Mouse (Mus musculus) midbrain, embryonic 14.5 days (tissue): ENCODE data around the gene Mkrn2. TPM values are rescaled to one million over a fixed set of nuclear protein-coding genes. Genes with fewer than 3 reads are reported as not detected.
"Not testable (repeated sequence)": the region's sequence is repeated elsewhere in the genome, so short reads cannot be mapped to it uniquely, and the experiment has no call there.

Experiments
- ATAC-seq: fragments of 200-750 bp; cut with Nextera tagmentation; 2 replicates; pipeline ENCODE4 v1.8.0; 2017; ENCODE audit warnings: moderate number of reproducible peaks, moderate library complexity; ENCODE audit not compliant: low FRiP score, low TSS enrichment
- DNase-seq: peaks from one replicate; pipeline ENCODE4 v3.0.0-alpha.2; 2015
- H3K27ac ChIP-seq: fragments of 300-500 bp; sonication (generic); replicated peaks from 2 replicates; pipeline ENCODE4 v1.5.1; 2014; ENCODE audit warnings: mild to moderate bottlenecking, low read depth, low read length, moderate library complexity
- H3K27me3 ChIP-seq: fragments of 300-500 bp; sonication (generic); 2 replicates; pipeline ENCODE4 v1.6.1; 2014; ENCODE audit warnings: low read length, control low read depth, mixed read lengths; ENCODE audit not compliant: control insufficient read depth, insufficient read depth
- H3K36me3 ChIP-seq: fragments of 300-500 bp; sonication (generic); 2 replicates; pipeline ENCODE4 v1.6.1; 2014; ENCODE audit warnings: low read length, control low read depth; ENCODE audit not compliant: control insufficient read depth, insufficient read depth
- H3K4me1 ChIP-seq: fragments of 300-500 bp; sonication (generic); 2 replicates; pipeline ENCODE4 v1.6.1; 2014; ENCODE audit warnings: mild to moderate bottlenecking, antibody characterized with exemption, low read length, control low read depth; ENCODE audit not compliant: control insufficient read depth, insufficient read depth
- H3K4me2 ChIP-seq: fragments of 300-500 bp; sonication (generic); 2 replicates; pipeline ENCODE4 v1.6.1; 2014; ENCODE audit warnings: mild to moderate bottlenecking, low read length, moderate library complexity
- H3K4me3 ChIP-seq: fragments of 300-500 bp; sonication (generic); replicated peaks from 2 replicates; pipeline ENCODE4 v1.5.1; 2014; ENCODE audit warnings: low read depth, low read length
- H3K9ac ChIP-seq: fragments of 300-500 bp; sonication (generic); replicated peaks from 2 replicates; pipeline ENCODE4 v1.6.1; 2014; ENCODE audit warnings: mild to moderate bottlenecking, low read length, moderate library complexity
- H3K9me3 ChIP-seq: fragments of 300-500 bp; sonication (generic); 2 replicates; pipeline ENCODE4 v1.6.1; 2016; ENCODE audit warnings: low read length, control low read depth, mixed read lengths; ENCODE audit not compliant: control insufficient read depth
- WGBS: fragments of 180-500 bp; shearing (Covaris S2); extraction: QIAGEN DNeasy Blood & Tissue Kit; methylation state at CpG from one replicate; pipeline ENCODE4 v1.1.7; 2014; 5-methylcytosine and 5-hydroxymethylcytosine counted together
- polyA plus RNA-seq: library from polyadenylated mRNA; unstranded; fragments of >200 nt; fragmentation: Nextera tagmentation; extraction: Ambion mirVana; gene quantifications from 2 replicates; pipeline ENCODE4 v1.2.1, GENCODE M21; 2014

The Mkrn2 gene
- polyA plus RNA-seq, 1 experiment from 2014 or later, result 34.9 TPM

DNA sequence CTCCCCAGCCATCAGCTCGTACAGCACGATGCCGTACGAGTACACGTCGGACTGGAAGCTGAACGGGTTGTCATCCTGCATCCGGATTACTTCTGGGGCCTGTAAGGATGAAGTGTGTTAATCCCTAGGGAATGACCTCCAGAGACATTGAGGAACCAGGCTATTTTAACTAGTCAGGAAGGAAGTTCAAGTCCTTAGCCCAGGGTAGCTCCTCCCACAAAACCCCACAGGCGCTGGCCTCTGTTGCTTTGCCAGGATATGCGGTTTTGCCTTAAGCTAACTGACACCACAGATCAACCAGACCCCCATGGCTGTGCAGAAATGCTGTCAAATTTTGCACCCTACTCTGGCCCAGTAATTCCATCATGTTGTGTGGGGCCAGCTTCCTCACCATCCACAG lies 18.1 kb downstream of the Mkrn2 start:
- no peaks in the 10 kb centered on the region for H3K9me3 ChIP-seq
- H3K4me3 ChIP-seq, result no peak overlapping the region
- H3K9ac ChIP-seq, result no peak overlapping the region
- ATAC-seq (no peak), DNase-seq (no peak)
- no peaks in the 10 kb centered on the region for H3K27me3 ChIP-seq
- no peak overlapping the region for H3K27ac ChIP-seq
- H3K4me1 ChIP-seq, result no peaks in the 10 kb centered on the region
- H3K4me2 ChIP-seq, result no peak overlapping the region
- 92% methylated on average over 10 of the region's 10 CpGs for WGBS
- peaks cover 98% of the 10 kb centered on the region for H3K36me3 ChIP-seq

DNA sequence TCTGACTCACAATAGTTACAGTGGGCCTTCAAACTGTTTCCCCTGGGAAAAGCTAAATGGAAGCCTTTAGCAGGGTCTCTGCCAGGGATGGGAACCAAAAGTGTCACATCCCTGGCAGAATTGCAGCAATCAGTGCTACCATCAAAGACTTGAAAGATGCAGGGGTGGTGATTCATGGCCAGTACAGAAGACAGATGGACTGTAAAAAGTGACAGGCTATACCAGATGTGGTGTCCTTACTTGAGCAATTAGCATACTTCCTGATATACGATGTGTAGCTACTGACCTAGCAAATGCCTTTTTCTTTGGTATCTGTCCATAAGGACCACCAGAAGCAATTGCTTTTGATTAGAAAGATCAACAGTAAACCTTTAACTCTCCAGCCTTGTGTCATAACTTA lies 19.2 kb downstream of the Mkrn2 start:
- H3K9me3 ChIP-seq, result no peaks in the 10 kb centered on the region
- no peak overlapping the region for H3K27ac ChIP-seq
- no peak overlapping the region for H3K4me2 ChIP-seq
- H3K27me3 ChIP-seq, result no peaks in the 10 kb centered on the region
- no peak overlapping the region for H3K4me3 ChIP-seq
- H3K4me1 ChIP-seq, result no peaks in the 10 kb centered on the region
- peaks cover 99% of the 10 kb centered on the region for H3K36me3 ChIP-seq
- ATAC-seq (no peak), DNase-seq (no peak)
- H3K9ac ChIP-seq, result no peak overlapping the region
- WGBS, result 92% methylated on average over 1 of the region's 1 CpGs

GRCm38 (mm10) chr6:115626121-115626520 lies 24.4 kb downstream of the Mkrn2 start:
- no peaks in the 10 kb centered on the region for H3K9me3 ChIP-seq
- DNase-seq, result no peak
- no peaks in the 10 kb centered on the region for H3K27me3 ChIP-seq
- H3K4me3 ChIP-seq, result no peak overlapping the region
- no peak overlapping the region for H3K27ac ChIP-seq
- H3K4me1 ChIP-seq, result no peaks in the 10 kb centered on the region
- H3K36me3 ChIP-seq, result peaks cover 91% of the 10 kb centered on the region
- WGBS, result 97% methylated on average over 5 of the region's 5 CpGs
- no peak overlapping the region for H3K4me2 ChIP-seq
- no peak overlapping the region for H3K9ac ChIP-seq
- no peak for ATAC-seq

- Histone ChIP-seq H3K4me2 (no peak overlapping the region), H3K27ac (no peak overlapping the region), H3K36me3 (peaks cover 86% of the 10 kb centered on the region), H3K9ac (no peak overlapping the region), H3K4me3 (no peak overlapping the region), H3K9me3 (no peaks in the 10 kb centered on the region), H3K27me3 (no peaks in the 10 kb centered on the region), H3K4me1 (no peaks in the 10 kb centered on the region)
- 95% methylated on average over 3 of the region's 3 CpGs for WGBS
- ATAC-seq, result no peak
- DNase-seq, result no peak
Observed at GRCm38 (mm10) chr6:115631056-115631795, 29.5 kb downstream of the Mkrn2 start.

- Histone ChIP-seq H3K4me1 (no peaks in the 10 kb centered on the region), H3K27me3 (no peaks in the 10 kb centered on the region), H3K4me3 (no peak overlapping the region), H3K36me3 (peaks cover 80% of the 10 kb centered on the region), H3K27ac (no peak overlapping the region), H3K9me3 (no peaks in the 10 kb centered on the region), H3K9ac (no peak overlapping the region), H3K4me2 (no peak overlapping the region)
- WGBS, result 93% methylated on average over 2 of the region's 2 CpGs
- no peak for ATAC-seq
- no peak for DNase-seq
Observed at GRCm38 (mm10) chr6:115634015-115634414, 32.3 kb downstream of the Mkrn2 start.

DNA sequence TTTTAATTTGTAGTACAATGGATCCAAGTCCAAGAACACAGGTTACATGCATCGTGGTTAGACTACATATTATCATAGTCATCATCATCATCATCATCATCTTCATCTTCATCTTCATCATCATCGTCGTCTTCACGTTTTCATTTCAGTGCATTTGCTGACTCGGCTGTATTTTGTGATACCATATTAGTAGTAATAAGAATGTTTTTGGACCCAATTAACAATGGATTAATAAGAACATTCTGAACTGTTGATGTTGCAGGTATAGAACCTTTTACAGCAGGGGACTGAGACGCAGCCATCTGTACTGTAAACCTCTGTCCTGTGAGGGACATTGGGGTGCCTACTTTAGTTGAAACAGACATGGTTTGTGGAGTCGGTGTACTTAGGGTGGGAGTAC lies 36.5 kb downstream of the Mkrn2 start:
- not testable (repeated sequence) for H3K9ac ChIP-seq, DNase-seq, H3K4me3 ChIP-seq, H3K9me3 ChIP-seq, H3K27me3 ChIP-seq, H3K4me2 ChIP-seq, H3K4me1 ChIP-seq, H3K27ac ChIP-seq, ATAC-seq
- peaks cover 62% of the 10 kb centered on the region for H3K36me3 ChIP-seq
- 95% methylated on average over 7 of the region's 7 CpGs for WGBS

GRCm38 (mm10) chr6:115643315-115643714 lies 41.6 kb downstream of the Mkrn2 start:
- DNase-seq (no peak), ATAC-seq (no peak)
- Histone ChIP-seq H3K9me3 (no peaks in the 10 kb centered on the region), H3K27me3 (no peaks in the 10 kb centered on the region), H3K4me3 (no peak overlapping the region), H3K4me1 (no peaks in the 10 kb centered on the region), H3K36me3 (peaks cover 27% of the 10 kb centered on the region), H3K27ac (no peak overlapping the region), H3K9ac (no peak overlapping the region), H3K4me2 (no peak overlapping the region)
- 69% methylated on average over 1 of the region's 1 CpGs for WGBS

DNA sequence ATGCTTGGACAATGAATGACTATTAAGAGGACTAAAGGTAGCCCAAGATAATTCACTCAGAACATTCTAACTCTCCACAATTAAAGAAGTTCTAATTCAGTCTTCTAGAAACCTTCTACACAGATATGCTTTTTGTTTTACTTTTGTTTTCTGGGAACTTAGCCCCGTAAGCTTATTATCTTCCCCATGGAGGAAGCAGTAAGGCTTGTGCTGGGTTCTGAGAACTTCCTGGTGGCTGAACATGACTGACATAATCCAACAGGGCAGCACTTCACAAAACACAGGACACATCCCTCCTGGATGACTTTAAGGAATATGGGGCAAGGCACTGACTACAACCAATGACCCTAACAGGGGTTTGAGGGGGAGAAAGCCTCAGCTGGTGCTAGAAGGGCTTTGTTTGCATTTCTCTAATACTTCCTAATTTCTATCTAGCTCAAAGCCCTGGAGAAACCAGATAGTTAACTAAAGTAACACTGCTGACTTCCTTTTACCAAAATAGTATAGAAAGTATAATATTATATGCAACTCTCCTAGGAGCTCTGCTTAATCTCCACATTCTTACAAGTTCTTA lies 48.2 kb downstream of the Mkrn2 start:
- DNase-seq (no peak), ATAC-seq (no peak)
- H3K9me3 ChIP-seq, result no peaks in the 10 kb centered on the region
- H3K27ac ChIP-seq, result no peak overlapping the region
- H3K9ac ChIP-seq, result no peak overlapping the region
- H3K27me3 ChIP-seq, result no peaks in the 10 kb centered on the region
- no peak overlapping the region for H3K4me2 ChIP-seq
- peaks cover 10% of the 10 kb centered on the region; the same call in 1 of the 2 replicates for H3K4me1 ChIP-seq
- no peaks in the 10 kb centered on the region for H3K36me3 ChIP-seq
- no peak overlapping the region for H3K4me3 ChIP-seq
- 86% methylated on average over 1 of the region's 1 CpGs for WGBS
